Comparison of ENCODE assay signal across 12 mouse cellular contexts in the genomic region with DNA sequence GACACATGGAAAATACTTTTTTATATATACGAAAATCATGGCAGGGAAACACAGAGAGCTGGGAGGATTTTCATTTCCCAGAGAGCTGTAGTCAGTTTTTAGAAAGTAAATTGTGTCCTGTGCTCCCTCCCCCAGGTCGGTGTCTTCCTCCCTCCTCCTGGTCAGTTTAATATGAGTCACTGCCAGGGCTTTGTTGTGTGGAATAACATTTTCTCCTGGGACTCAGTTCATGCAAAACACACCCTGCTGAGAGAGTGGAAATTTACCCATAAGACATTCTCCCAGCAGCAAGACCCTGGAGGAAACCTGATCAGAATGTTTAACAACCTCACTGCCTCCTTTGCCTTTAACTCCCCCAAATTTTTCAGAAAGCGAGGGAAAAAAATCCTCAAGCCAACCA.
DNase-seq lines count a peak whose midpoint lies in the region; ATAC-seq and TF ChIP-seq lines count a peak whose summit lies in the region.
"Had no signal": no experiment of that assay in that cellular context is flagged by ENCODE, and none has a peak within 500 bp of the region (broad histone marks: within the 10 kb centered on the region; RNA-seq: fewer than 3 reads in every experiment).

No protein-coding gene starts in this region.

- no peak overlapping the region for H3K4me3 ChIP-seq in heart, embryonic 10.5 days
- no peak overlapping the region for H3K4me3 ChIP-seq in hindbrain, embryonic 12.5 days
- no peak overlapping the region for H3K4me3 ChIP-seq in limb, embryonic 13.5 days
- no peak overlapping the region for H3K4me3 ChIP-seq in liver, postnatal 0 days (ENCODE audit: low read depth, low read length)
- H3K4me3 ChIP-seq: liver, embryonic 13.5 days had no signal

- TF ChIP-seq EP300 in liver, postnatal 0 days (IDR thresholded peaks at IDR 0.05; ENCODE audit: low read depth), result no peak

- no peaks in the 10 kb centered on the region for H3K9me3 ChIP-seq in heart, embryonic 10.5 days
- no peaks in the 10 kb centered on the region for H3K9me3 ChIP-seq in hindbrain, embryonic 12.5 days (replicated peaks)
- H3K9me3 ChIP-seq in limb, embryonic 13.5 days, result no peaks in the 10 kb centered on the region
- H3K9me3 ChIP-seq in liver, postnatal 0 days (ENCODE audit: low read length), result no peaks in the 10 kb centered on the region
- H3K9me3 ChIP-seq: liver, embryonic 13.5 days had no signal

- H3K36me3 ChIP-seq in heart, embryonic 10.5 days, result no peaks in the 10 kb centered on the region
- H3K36me3 ChIP-seq in hindbrain, embryonic 12.5 days, result no peaks in the 10 kb centered on the region
- no peaks in the 10 kb centered on the region for H3K36me3 ChIP-seq in limb, embryonic 13.5 days
- H3K36me3 ChIP-seq in liver, postnatal 0 days (replicated peaks; ENCODE audit: insufficient read depth, low read length), result no peaks in the 10 kb centered on the region
- H3K36me3 ChIP-seq: liver, embryonic 13.5 days had no signal

- TF ChIP-seq CTCF in liver, postnatal 0 days (IDR thresholded peaks at IDR 0.05; ENCODE audit: low read depth), result no peak

- H3K4me2 ChIP-seq in hindbrain, embryonic 12.5 days (replicated peaks), result no peak overlapping the region
- H3K4me2 ChIP-seq in limb, embryonic 13.5 days (replicated peaks), result no peak overlapping the region
- H3K4me2 ChIP-seq in liver, postnatal 0 days (ENCODE audit: low read depth, low read length), result no peak overlapping the region
- H3K4me2 ChIP-seq: liver, embryonic 13.5 days had no signal

- WGBS in heart, embryonic 10.5 days, result 49% methylated on average over 3 of the region's 3 CpGs
- 35% methylated on average over 3 of the region's 3 CpGs for WGBS in hindbrain, embryonic 12.5 days
- WGBS in limb, embryonic 13.5 days, result 44% methylated on average over 3 of the region's 3 CpGs
- WGBS in liver, postnatal 0 days (ENCODE audit: insufficient replicate concordance), result 53% methylated on average over 3 of the region's 3 CpGs

- no peak overlapping the region for H3K27ac ChIP-seq in heart, embryonic 10.5 days
- H3K27ac ChIP-seq in hindbrain, embryonic 12.5 days, result peak overlapping the region; percentile 72
- H3K27ac ChIP-seq in limb, embryonic 13.5 days, result 0 out of 2 replicates have a peak overlapping the region, but pooled peaks have one; percentile 1
- no peak overlapping the region for H3K27ac ChIP-seq in liver, postnatal 0 days (ENCODE audit: low read depth)
- H3K27ac ChIP-seq: liver, embryonic 13.5 days had no signal

- ATAC-seq in hindbrain, embryonic 12.5 days (ENCODE audit: low FRiP score), result peak; percentile 44; the same call in 1 of the 2 replicates
- no peak for ATAC-seq in limb, embryonic 13.5 days (ENCODE audit: low FRiP score, low read depth)
- no peak for ATAC-seq in liver, postnatal 0 days
- ATAC-seq: intestine, embryonic 16.5 days had no signal

- H3K4me1 ChIP-seq in heart, embryonic 10.5 days, result no peaks in the 10 kb centered on the region
- peaks cover 28% of the 10 kb centered on the region for H3K4me1 ChIP-seq in hindbrain, embryonic 12.5 days
- peaks cover 32% of the 10 kb centered on the region for H3K4me1 ChIP-seq in limb, embryonic 13.5 days
- H3K4me1 ChIP-seq in liver, postnatal 0 days (ENCODE audit: insufficient read depth), result no peaks in the 10 kb centered on the region
- H3K4me1 ChIP-seq: liver, embryonic 13.5 days had no signal

- no peak overlapping the region for H3K9ac ChIP-seq in hindbrain, embryonic 12.5 days
- no peak overlapping the region for H3K9ac ChIP-seq in limb, embryonic 13.5 days
- no peak overlapping the region for H3K9ac ChIP-seq in liver, postnatal 0 days (replicated peaks)
- H3K9ac ChIP-seq: liver, embryonic 13.5 days had no signal

- H3K27me3 ChIP-seq in heart, embryonic 10.5 days (ENCODE audit: insufficient read depth, poor library complexity, severe bottlenecking), result no peaks in the 10 kb centered on the region
- H3K27me3 ChIP-seq in hindbrain, embryonic 12.5 days, result no peaks in the 10 kb centered on the region
- no peaks in the 10 kb centered on the region for H3K27me3 ChIP-seq in limb, embryonic 13.5 days
- no peaks in the 10 kb centered on the region for H3K27me3 ChIP-seq in liver, postnatal 0 days (ENCODE audit: insufficient read depth, low read length)
- H3K27me3 ChIP-seq: liver, embryonic 13.5 days had no signal

- peak; percentile 92 for DNase-seq in heart, adult 11 months
- no peak for DNase-seq in heart, embryonic 10.5 days (ENCODE audit: low spot score)
- DNase-seq in adipocyte (ENCODE audit: low spot score), result peak; percentile 60
- DNase-seq in liver, postnatal 0 days, result no peak
- DNase-seq in ovary, postnatal 14 days (ENCODE audit: low spot score), result no peak
- no peak for DNase-seq in spleen, adult 18-20 months
- DNase-seq: adrenal gland, adult 8-10 months; liver, embryonic 13.5 days; right cerebral cortex, postnatal 25 days had no signal

Comparison
In these comparisons a context has a peak if more than half of its experiments do, and no peak if none do; other contexts are left out.
1. DNase-seq: peak in heart, adult 11 months (single experiment) and adipocyte (single experiment); none in heart, embryonic 10.5 days (single experiment), liver, postnatal 0 days (single experiment), ovary, postnatal 14 days (single experiment) and spleen, adult 18-20 months (0 of 2).
2. H3K27ac ChIP-seq: peak in hindbrain, embryonic 12.5 days (single experiment) and limb, embryonic 13.5 days (single experiment); none in heart, embryonic 10.5 days (single experiment) and liver, postnatal 0 days (single experiment).